Mouse (Mus musculus) G1E (cell line): ENCODE results near the gene Ddx60. TPM values are rescaled to one million over a fixed set of nuclear protein-coding genes. Genes with fewer than 3 reads are reported as not detected.
"Not testable (repeated sequence)": the region's sequence is repeated elsewhere in the genome, so short reads cannot be mapped to it uniquely, and the experiment has no call there.

Source experiments
- ATAC-seq: 2 replicates; pipeline ENCODE4 v1.8.0; 2016; ENCODE audit warnings: mild to moderate bottlenecking; ENCODE audit not compliant: insufficient number of reproducible peaks, poor library complexity, low FRiP score, severe bottlenecking; ENCODE audit errors: extremely low read depth
- DNase-seq: peaks from one replicate; pipeline ENCODE4 v3.0.0; 2012; ENCODE audit warnings: low spot score
- H3K27me3 ChIP-seq: 2 replicates; pipeline ENCODE4 v1.6.1; 2012; ENCODE audit warnings: mild to moderate bottlenecking, low read length, inconsistent platforms; ENCODE audit not compliant: insufficient read depth
- H3K36me3 ChIP-seq: replicated peaks from 2 replicates; pipeline ENCODE3; 2012; ENCODE audit warnings: mild to moderate bottlenecking, inconsistent platforms
- H3K4me1 ChIP-seq: 2 replicates; pipeline ENCODE4 v1.6.1; 2012; ENCODE audit warnings: low read depth, low read length, inconsistent platforms, mixed read lengths; ENCODE audit not compliant: insufficient read depth
- H3K4me3 ChIP-seq: 2 replicates; pipeline ENCODE4 v1.5.1; 2012; ENCODE audit warnings: low read depth, mild to moderate bottlenecking, inconsistent platforms, low read length, moderate library complexity, mixed read lengths
- H3K9me3 ChIP-seq: replicated peaks from 2 replicates; pipeline ENCODE4 v1.6.1; 2012; ENCODE audit warnings: inconsistent platforms
- CTCF ChIP-seq: IDR thresholded peaks from 2 replicates; pipeline ENCODE4 v1.5.1; 2012; ENCODE audit warnings: low read depth, low read length, inconsistent platforms, mixed read lengths
- GATA1 ChIP-seq: IDR thresholded peaks from 2 replicates; pipeline ENCODE4 v1.6.1; 2012; ENCODE audit warnings: borderline replicate concordance, low read length, inconsistent platforms, mixed read lengths
- GATA2 ChIP-seq: IDR thresholded peaks from 2 replicates; pipeline ENCODE4 v1.6.1; 2012; ENCODE audit warnings: low read depth, low read length, inconsistent platforms, borderline replicate concordance
- POLR2AphosphoS5 ChIP-seq: IDR thresholded peaks from 2 replicates; pipeline ENCODE4 v1.6.1; 2012; ENCODE audit warnings: low read depth, low read length, inconsistent platforms; ENCODE audit not compliant: insufficient replicate concordance
- TAL1 ChIP-seq: conservative IDR thresholded peaks from 2 replicates; pipeline ENCODE4 v1.6.1; 2012; ENCODE audit warnings: low read depth, low read length, inconsistent platforms, mixed read lengths
- polyA plus RNA-seq: library from polyadenylated mRNA; stranded (reverse); fragments of >175 nt; gene quantifications from 2 replicates; pipeline ENCODE4 v1.2.3, GENCODE M21; 2012
- total RNA-seq, 2 experiments: library from RNA; stranded (forward) in 1 of 2; stranded (reverse) in 1 of 2; fragments of 200-1000 nt in 1 of 2; fragments of >200 nt in 1 of 2; fragmentation: Nextera tagmentation in 1 of 2; gene quantifications; 2 replicates each; pipeline ENCODE4 v1.2.3; 2014 to 2017

The Ddx60 gene
- total and polyA plus RNA-seq, 3 experiments, result 0.66 TPM; not detected in 2

DNA sequence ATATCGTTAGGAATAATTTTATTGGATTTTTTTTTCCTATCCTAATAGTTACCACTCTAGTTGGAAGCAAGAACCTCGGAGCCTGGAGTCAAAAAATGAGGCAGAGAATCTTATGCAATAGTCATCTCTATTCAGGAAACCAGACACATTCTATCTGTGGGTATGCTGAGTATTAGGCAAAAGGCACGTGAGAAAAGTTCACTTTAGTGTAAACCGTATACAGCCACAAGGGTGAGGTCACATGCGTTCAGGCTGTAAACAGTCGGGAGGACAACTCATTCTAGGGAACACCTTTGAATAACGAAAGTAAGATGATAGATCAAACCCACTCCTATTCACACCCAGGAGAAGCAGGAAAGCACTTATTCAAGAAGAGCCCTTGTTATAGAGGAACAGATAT is 7.5 kb upstream of the Ddx60 start:
- H3K4me3 ChIP-seq, result no peak overlapping the region
- H3K9me3 ChIP-seq, result no peaks in the 10 kb centered on the region
- TF ChIP-seq POLR2AphosphoS5, result no peak
- TF ChIP-seq GATA1, result no peak
- no peak for TF ChIP-seq TAL1
- no peak for TF ChIP-seq CTCF
- TF ChIP-seq GATA2, result no peak
- no peaks in the 10 kb centered on the region for H3K36me3 ChIP-seq
- DNase-seq (no peak), ATAC-seq (no peak)
- no peaks in the 10 kb centered on the region for H3K27me3 ChIP-seq
- H3K4me1 ChIP-seq, result no peaks in the 10 kb centered on the region

- ATAC-seq (no peak), DNase-seq (no peak)
- Histone ChIP-seq H3K36me3 (no peaks in the 10 kb centered on the region), H3K9me3 (no peaks in the 10 kb centered on the region), H3K27me3 (no peaks in the 10 kb centered on the region), H3K4me1 (no peaks in the 10 kb centered on the region), H3K4me3 (no peak overlapping the region)
- TF ChIP-seq GATA2 (no peak), CTCF (no peak), POLR2AphosphoS5 (no peak), GATA1 (no peak), TAL1 (no peak)
Observed at GRCm38 (mm10) chr8:61921454-61922054, 6.3 kb upstream of the Ddx60 start.

- ATAC-seq (no peak), DNase-seq (no peak)
- Histone ChIP-seq H3K9me3 (no peaks in the 10 kb centered on the region), H3K36me3 (no peaks in the 10 kb centered on the region), H3K4me1 (no peaks in the 10 kb centered on the region), H3K27me3 (no peaks in the 10 kb centered on the region), H3K4me3 (no peak overlapping the region)
- TF ChIP-seq CTCF, result no peak
- TF ChIP-seq GATA1, result no peak
- no peak for TF ChIP-seq GATA2
- no peak for TF ChIP-seq POLR2AphosphoS5
- no peak for TF ChIP-seq TAL1
Observed at GRCm38 (mm10) chr8:61924518-61924917, 3.4 kb upstream of the Ddx60 start.

DNA sequence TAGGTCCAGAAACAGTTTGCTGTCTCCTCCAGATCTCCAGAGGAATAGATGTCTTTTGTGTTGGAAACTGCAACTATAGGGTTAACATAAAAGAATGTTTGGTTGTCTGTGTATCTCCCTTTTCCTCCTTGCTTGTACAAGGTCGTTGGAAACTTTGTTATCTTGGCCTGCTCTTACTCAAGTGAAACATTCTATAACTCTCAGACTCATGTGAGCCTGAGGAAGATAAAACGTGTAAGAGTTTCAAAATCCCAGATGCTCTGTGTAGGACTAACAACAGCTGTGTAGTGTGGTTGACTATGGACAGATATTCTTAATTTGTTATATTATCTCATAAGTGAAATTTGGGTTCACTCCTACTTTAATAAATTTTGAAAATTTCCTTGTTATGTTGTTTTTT is 5.4 kb downstream of the Ddx60 start:
- Histone ChIP-seq H3K36me3 (no peaks in the 10 kb centered on the region), H3K27me3 (no peaks in the 10 kb centered on the region), H3K4me3 (no peak overlapping the region), H3K4me1 (no peaks in the 10 kb centered on the region), H3K9me3 (no peaks in the 10 kb centered on the region)
- no peak for TF ChIP-seq POLR2AphosphoS5
- DNase-seq (no peak), ATAC-seq (no peak)

- ATAC-seq (no peak), DNase-seq (no peak)
- Histone ChIP-seq H3K9me3 (no peaks in the 10 kb centered on the region), H3K27me3 (no peaks in the 10 kb centered on the region), H3K36me3 (no peaks in the 10 kb centered on the region), H3K4me3 (no peak overlapping the region), H3K4me1 (no peaks in the 10 kb centered on the region)
- no peak for TF ChIP-seq GATA1
- no peak for TF ChIP-seq GATA2
- no peak for TF ChIP-seq CTCF
- TF ChIP-seq TAL1, result no peak
- no peak for TF ChIP-seq POLR2AphosphoS5
Observed at GRCm38 (mm10) chr8:61937576-61937975, 9.7 kb downstream of the Ddx60 start.

DNA sequence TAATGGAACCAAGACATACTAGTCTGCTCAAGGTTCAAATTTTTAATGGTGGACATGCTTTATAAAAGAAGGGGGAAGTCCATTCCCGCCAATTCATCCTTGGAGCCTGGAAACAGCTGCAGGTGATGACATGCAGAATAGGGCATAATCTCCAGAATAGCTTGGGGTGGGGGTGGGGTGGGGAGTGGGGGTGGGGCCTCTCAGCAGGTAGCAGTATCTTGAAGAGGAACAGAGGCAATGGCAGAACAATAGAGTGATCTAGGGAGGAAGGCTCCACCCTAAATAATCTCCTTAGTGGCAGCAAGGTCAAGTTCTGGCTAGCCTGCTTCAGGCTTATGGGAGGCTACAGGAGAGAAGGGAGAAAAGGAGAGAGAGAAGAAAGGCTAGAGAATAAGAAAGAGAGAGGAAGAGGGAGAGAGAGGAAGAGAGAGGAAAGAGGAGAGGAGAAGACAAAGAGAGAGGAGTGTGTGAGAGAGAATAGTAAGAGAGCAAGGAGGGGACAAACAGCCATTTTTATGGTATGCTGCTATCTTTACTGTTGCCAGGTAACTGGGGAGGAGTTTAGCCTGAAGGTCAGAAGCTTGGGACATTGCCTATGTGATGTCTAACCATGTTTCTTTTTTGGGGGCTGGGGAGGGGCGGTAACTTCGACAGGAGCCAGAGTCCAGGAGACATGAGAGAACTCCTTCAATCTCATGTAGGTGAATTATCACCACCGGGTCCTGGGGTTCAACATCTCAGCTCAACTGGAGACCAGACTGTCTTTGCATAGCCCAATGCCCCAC is 36.9 kb downstream of the Ddx60 start:
- H3K36me3 ChIP-seq, DNase-seq, ATAC-seq, H3K4me3 ChIP-seq, H3K9me3 ChIP-seq, H3K27me3 ChIP-seq, H3K4me1 ChIP-seq: not testable (repeated sequence)

- TF ChIP-seq POLR2AphosphoS5 (no peak), GATA2 (no peak), TAL1 (no peak), GATA1 (no peak), CTCF (no peak)
- no peaks in the 10 kb centered on the region for H3K27me3 ChIP-seq
- H3K36me3 ChIP-seq, result no peaks in the 10 kb centered on the region
- H3K4me1 ChIP-seq, result no peaks in the 10 kb centered on the region
- ATAC-seq (no peak), DNase-seq (no peak)
- H3K9me3 ChIP-seq, result no peaks in the 10 kb centered on the region
- no peak overlapping the region for H3K4me3 ChIP-seq
Observed at GRCm38 (mm10) chr8:61969581-61969980, 41.7 kb downstream of the Ddx60 start.
